Mouse (Mus musculus) kidney, adult 11 months (tissue): ENCODE results near the gene Rxfp1.

Experiments
- DNase-seq: peaks from one replicate; pipeline ENCODE4 v3.0.0; 2022

Gene Rxfp1

GRCm38 (mm10) chr3:79670556-79670955 lies 67.1 kb downstream of the Rxfp1 start:
- peak; percentile 15 for DNase-seq

- DNase-seq = no peak
These were observed 72.8 kb downstream of the Rxfp1 start for GRCm38 (mm10) chr3:79664787-79665408.

DNA sequence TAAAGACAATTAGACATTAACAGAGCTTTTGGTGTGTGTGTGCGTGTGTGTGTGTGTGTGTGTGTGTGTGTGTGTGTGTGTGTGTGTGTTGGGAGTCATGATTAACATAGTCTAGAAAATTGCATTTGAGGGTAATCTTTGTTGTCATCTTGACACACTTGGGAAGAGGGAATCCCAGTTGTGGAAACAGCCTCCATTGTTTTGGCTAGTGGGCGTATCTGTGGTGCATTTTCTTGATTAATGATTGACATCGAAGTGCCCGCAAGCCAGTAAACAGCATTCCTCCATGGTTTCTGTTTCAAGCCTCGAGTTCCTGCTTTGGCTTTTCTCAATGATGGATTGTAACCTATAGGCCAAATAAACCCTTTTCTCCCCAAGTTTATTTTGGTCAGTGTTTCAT lies 81.0 kb downstream of the Rxfp1 start:
- no peak for DNase-seq

DNA sequence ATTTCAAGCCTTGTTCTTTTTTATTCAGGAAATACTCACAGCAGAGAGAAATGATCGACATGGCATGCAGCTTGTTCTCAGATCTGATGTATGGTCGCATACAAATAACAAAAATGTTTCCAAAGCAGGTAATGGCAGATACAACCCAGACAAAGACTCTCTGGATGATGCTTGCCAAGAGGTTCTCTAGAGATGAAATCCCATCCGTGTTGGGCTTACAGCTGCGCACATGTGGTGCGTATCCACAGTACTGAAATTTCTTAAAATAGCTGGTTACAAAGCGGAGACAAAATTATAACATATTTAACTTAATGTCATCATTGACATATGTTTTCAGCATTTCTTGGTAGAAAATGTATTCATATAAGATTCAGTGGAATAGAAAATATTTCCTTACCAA lies 85.6 kb downstream of the Rxfp1 start:
- DNase-seq = no peak

DNA sequence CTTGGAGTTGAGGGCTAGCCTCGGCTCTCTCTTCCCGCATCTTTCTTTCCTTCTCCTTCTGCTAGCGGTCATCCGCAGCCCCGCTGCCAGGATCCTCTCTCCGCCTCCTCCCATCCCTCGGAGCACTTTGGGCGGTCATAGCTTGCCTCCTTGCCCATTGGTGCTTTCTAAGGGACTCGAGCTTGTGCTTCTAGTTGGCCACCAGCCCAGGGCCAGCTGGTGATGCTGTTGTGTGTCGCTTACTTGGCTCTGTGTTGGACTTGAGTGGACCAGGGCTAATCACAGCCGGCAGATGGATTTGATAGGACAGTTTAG lies 108.3 kb downstream of the Rxfp1 start, which contains the start of gene Etfdh:
Etfdh (minus strand) TSS at position 85 of the 315 bp plus-strand sequence.
- peak; percentile 75 for DNase-seq

GRCm38 (mm10) chr3:79628561-79629415 lies 108.9 kb downstream of the Rxfp1 start, which contains the start of gene 4930579G24Rik:
4930579G24Rik (plus strand) TSS chr3:79629079.
- DNase-seq = peak; percentile 100

DNA sequence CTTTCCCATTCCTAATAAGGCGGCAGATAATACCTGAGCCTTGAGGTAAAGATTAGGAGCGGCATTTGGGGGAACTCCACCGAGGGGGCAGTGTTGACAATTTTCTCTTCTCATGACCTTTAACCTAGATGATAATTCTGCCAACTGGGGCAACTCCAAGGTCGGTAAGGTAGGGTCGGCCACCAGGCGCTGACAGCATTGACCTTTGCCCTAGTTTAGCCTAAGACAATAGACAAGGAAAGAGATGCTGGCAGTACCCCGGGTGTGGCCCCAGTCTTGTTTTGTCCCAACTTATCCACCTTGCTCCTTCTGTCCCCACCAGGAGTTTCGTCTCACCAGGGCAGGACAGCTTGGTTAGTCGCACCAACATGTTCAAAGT lies 109.5 kb downstream of the Rxfp1 start:
- DNase-seq = no peak

DNA sequence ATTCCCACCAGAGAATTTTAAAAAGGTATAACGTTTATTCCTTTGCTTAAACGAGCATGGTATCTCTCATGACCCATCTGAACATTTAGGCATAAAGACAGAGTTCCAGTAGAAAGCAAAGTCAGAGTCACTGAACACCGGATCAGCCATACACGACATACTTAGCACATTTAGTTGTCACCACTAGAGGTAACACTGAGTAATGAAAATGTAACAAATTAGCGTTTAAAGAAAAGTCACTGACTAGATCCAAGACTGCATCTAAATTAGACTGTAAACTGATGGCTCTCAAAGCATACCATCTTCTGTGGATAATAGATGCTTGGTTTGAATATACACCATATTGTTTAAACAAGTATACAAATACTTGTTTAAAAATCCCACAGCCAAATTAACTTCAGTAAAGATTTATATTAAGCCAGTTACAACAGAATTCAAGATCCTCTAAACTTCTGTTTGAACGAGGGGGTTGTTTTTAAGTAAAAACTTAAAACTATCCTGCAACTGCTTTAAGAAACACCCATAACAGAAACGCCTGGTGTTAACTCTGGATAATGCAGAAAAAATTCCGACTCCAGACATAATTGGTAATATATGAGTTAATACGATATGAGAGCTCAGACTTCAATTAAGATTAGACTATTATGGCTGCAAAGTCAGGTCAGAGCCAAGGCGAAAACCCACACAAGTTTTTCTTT lies 110.0 kb downstream of the Rxfp1 start:
- DNase-seq = no peak

DNA sequence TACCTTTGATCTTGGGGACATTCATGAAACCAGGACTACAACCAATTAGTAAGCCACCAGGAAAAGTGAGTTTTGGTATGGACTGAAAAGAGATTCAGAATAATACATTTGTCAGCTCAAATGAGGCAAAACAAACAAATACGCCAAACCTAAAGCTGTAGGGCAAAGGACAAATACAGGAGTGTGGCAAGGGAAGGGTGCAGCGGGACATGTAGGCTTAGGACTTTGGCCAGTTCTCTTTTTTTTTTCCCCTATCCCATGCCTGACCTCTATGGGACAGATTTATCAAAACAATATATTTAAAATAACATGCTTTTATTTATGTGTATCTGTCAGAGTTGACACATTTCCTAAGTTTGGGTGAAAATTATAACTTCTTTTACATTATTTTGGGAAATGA lies 127.8 kb downstream of the Rxfp1 start:
- no peak for DNase-seq

GRCm38 (mm10) chr3:79595468-79595867 lies 142.2 kb downstream of the Rxfp1 start:
- DNase-seq = no peak

- no peak for DNase-seq
These were observed 145.7 kb downstream of the Rxfp1 start for GRCm38 (mm10) chr3:79591793-79592471.
